Mouse (Mus musculus) liver, postnatal 0 days (tissue): Measurements from ENCODE around the gene B4galnt2. TPM values are rescaled to one million over a fixed set of nuclear protein-coding genes. Genes with fewer than 3 reads are reported as not detected.
A peak's percentile ranks its signal among the peaks of the same experiment; 100 is the strongest.

Source experiments
- ATAC-seq: fragments of 200-750 bp; cut with Nextera tagmentation; 2 replicates; pipeline ENCODE4 v1.8.0; 2017; ENCODE audit warnings: mild to moderate bottlenecking, moderate library complexity
- DNase-seq: peaks from one replicate; pipeline ENCODE4 v3.0.0-alpha.2; 2016
- H3K27ac ChIP-seq: fragments of 300-500 bp; sonication (generic); 2 replicates; pipeline ENCODE4 v1.5.1; 2014; ENCODE audit warnings: antibody characterized with exemption, moderate library complexity, mild to moderate bottlenecking, low read depth
- H3K27me3 ChIP-seq: fragments of 300-500 bp; sonication (generic); 2 replicates; pipeline ENCODE4 v1.6.1; 2014; ENCODE audit warnings: low read length, control low read depth, mixed read lengths; ENCODE audit not compliant: insufficient read depth
- H3K36me3 ChIP-seq: fragments of 300-500 bp; sonication (generic); replicated peaks from 2 replicates; pipeline ENCODE4 v1.6.1; 2014; ENCODE audit warnings: mild to moderate bottlenecking, control low read depth, low read length, moderate library complexity, mixed read lengths; ENCODE audit not compliant: insufficient read depth
- H3K4me1 ChIP-seq: fragments of 300-500 bp; sonication (generic); 2 replicates; pipeline ENCODE4 v1.6.1; 2014; ENCODE audit warnings: antibody characterized with exemption, mild to moderate bottlenecking, control low read depth; ENCODE audit not compliant: insufficient read depth
- H3K4me2 ChIP-seq: fragments of 300-500 bp; sonication (generic); 2 replicates; pipeline ENCODE4 v1.6.1; 2014; ENCODE audit warnings: low read depth, mild to moderate bottlenecking, low read length, moderate library complexity, mixed read lengths
- H3K4me3 ChIP-seq: fragments of 300-500 bp; sonication (generic); 2 replicates; pipeline ENCODE4 v1.5.1; 2014; ENCODE audit warnings: low read depth, low read length
- H3K9ac ChIP-seq: fragments of 300-500 bp; sonication (generic); replicated peaks from 2 replicates; pipeline ENCODE4 v1.6.1; 2014; ENCODE audit warnings: mild to moderate bottlenecking, moderate library complexity
- H3K9me3 ChIP-seq: fragments of 300-500 bp; sonication (generic); 2 replicates; pipeline ENCODE4 v1.6.1; 2016; ENCODE audit warnings: mild to moderate bottlenecking, control low read depth, low read length, mixed read lengths
- CTCF ChIP-seq: sonication (generic); IDR thresholded peaks from 2 replicates; pipeline ENCODE4 v1.5.1; 2016; ENCODE audit warnings: antibody characterized with exemption, low read depth
- EP300 ChIP-seq: IDR thresholded peaks from 2 replicates; pipeline ENCODE4 v1.6.1; 2016; ENCODE audit warnings: antibody characterized with exemption, low read depth, mild to moderate bottlenecking
- WGBS: fragments of 180-500 bp; shearing (Covaris S2); extraction: QIAGEN DNeasy Blood & Tissue Kit; methylation state at CpG from one replicate; pipeline ENCODE4 v1.1.7; 2014; ENCODE audit not compliant: insufficient replicate concordance; 5-methylcytosine and 5-hydroxymethylcytosine counted together
- polyA plus RNA-seq: library from polyadenylated mRNA; unstranded; fragments of >200 nt; fragmentation: Nextera tagmentation; extraction: Ambion mirVana; gene quantifications from 2 replicates; pipeline ENCODE4 v1.2.1, GENCODE M21; 2015

The B4galnt2 gene
- polyA plus RNA-seq, 1 experiment from 2014 or later, result 0.18 TPM

GRCm38 (mm10) chr11:95833631-95834142 is 81.0 kb downstream of the B4galnt2 start:
- Histone ChIP-seq H3K4me1 (peaks cover 66% of the 10 kb centered on the region), H3K27me3 (peaks cover 47% of the 10 kb centered on the region), H3K9ac (peak overlapping the region; percentile 1; the same call in 1 of the 2 replicates), H3K36me3 (peaks cover 5% of the 10 kb centered on the region; the same call in 1 of the 2 replicates), H3K9me3 (no peaks in the 10 kb centered on the region), H3K4me2 (peak overlapping the region; percentile 54), H3K4me3 (no peak overlapping the region), H3K27ac (peak overlapping the region; percentile 74; the same call in 1 of the 2 replicates)
- ATAC-seq, result no peak
- DNase-seq, result peak; percentile 23
- 22% methylated on average over 17 of the region's 18 CpGs for WGBS
- no peak for TF ChIP-seq CTCF
- no peak for TF ChIP-seq EP300

- Histone ChIP-seq H3K4me3 (no peak overlapping the region), H3K36me3 (peaks cover 5% of the 10 kb centered on the region; the same call in 1 of the 2 replicates), H3K27me3 (peaks cover 47% of the 10 kb centered on the region), H3K9me3 (no peaks in the 10 kb centered on the region), H3K4me1 (peaks cover 61% of the 10 kb centered on the region), H3K4me2 (0 out of 2 replicates have a peak overlapping the region, but pooled peaks have one; percentile 54), H3K9ac (no peak overlapping the region), H3K27ac (no peak overlapping the region)
- 64% methylated on average over 8 of the region's 8 CpGs for WGBS
- no peak for DNase-seq
- TF ChIP-seq EP300, result no peak
- TF ChIP-seq CTCF, result no peak
- no peak for ATAC-seq
These were observed 81.6 kb downstream of the B4galnt2 start for GRCm38 (mm10) chr11:95833006-95833570.

DNA sequence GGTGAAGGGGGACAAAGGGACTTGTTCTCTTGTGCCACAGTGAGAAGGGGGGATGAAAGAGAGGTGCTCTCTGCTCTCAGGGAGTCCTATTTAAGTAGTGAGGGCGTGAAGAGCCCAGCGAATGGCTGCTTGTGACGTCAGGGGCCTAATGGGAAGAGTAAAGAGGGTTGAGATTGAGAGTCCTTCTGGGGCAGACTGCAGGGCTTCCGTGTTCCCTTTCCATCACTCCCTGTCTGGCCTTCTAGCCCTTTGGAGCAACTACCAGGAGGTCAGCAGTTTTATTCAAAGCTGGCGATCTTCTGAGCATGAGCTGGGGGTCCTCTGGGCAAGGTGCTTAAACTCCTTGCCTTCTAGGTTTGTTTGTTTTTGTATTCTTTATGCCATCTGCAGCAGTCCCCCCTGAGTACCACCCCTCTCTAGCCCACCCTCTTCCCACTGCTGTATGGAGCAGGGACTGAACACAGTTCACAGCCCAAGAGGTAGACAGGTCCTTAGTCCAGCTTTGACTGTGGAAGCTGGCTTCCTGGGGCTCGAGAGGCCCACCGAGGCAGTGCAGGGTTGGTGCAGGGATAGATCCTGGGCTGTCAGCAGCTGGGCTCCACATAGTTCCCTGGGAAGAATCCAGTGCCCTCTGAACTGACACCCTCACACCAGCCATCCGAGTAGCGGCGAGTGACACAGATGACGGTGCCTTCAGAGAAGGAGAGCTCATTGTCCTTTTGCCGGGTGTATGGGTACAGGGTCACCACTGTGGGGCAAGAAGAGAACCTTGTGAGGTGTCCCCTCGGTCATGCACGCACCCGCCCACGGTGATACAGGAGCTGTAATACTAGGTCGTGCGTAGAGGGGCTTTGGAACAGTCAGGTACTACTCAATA is 82.3 kb downstream of the B4galnt2 start:
- H3K9me3 ChIP-seq, result no peaks in the 10 kb centered on the region
- no peak overlapping the region for H3K4me2 ChIP-seq
- peaks cover 60% of the 10 kb centered on the region for H3K4me1 ChIP-seq
- H3K9ac ChIP-seq, result no peak overlapping the region
- DNase-seq (peak; percentile 16), ATAC-seq (no peak)
- no peak overlapping the region for H3K4me3 ChIP-seq
- no peak overlapping the region for H3K27ac ChIP-seq
- WGBS, result 74% methylated on average over 18 of the region's 18 CpGs
- peaks cover 47% of the 10 kb centered on the region for H3K27me3 ChIP-seq
- TF ChIP-seq CTCF, result no peak
- TF ChIP-seq EP300, result no peak
- peaks cover 5% of the 10 kb centered on the region; the same call in 1 of the 2 replicates for H3K36me3 ChIP-seq

DNA sequence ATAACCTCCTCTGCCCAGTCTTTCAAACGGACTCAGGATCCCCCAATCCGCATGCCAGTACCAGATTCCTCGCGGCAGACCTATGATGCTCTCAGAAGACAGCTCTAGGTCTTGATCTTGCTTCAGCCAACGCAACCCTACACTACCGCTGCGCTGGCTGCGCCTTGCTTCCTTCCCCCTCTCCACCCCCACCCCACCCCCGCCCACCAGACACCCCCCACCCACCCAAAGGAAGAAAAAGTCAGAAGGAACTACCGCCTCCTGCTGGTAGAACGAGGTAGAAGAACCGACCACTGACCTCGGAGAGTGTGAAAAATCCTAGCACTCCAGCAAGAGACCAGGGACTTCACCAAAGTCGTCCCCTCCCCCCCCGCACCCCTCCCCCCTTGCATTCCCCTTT is 83.0 kb downstream of the B4galnt2 start:
- DNase-seq (peak; percentile 40), ATAC-seq (no peak)
- 11% methylated on average over 15 of the region's 15 CpGs for WGBS
- no peak overlapping the region for H3K27ac ChIP-seq
- TF ChIP-seq EP300, result no peak
- peak; percentile 48 for TF ChIP-seq CTCF
- peaks cover 5% of the 10 kb centered on the region; the same call in 1 of the 2 replicates for H3K36me3 ChIP-seq
- H3K4me3 ChIP-seq, result peak overlapping the region; percentile 44
- peaks cover 57% of the 10 kb centered on the region for H3K4me1 ChIP-seq
- H3K9me3 ChIP-seq, result no peaks in the 10 kb centered on the region
- H3K9ac ChIP-seq, result no peak overlapping the region
- peaks cover 47% of the 10 kb centered on the region for H3K27me3 ChIP-seq
- H3K4me2 ChIP-seq, result peak overlapping the region; percentile 63

DNA sequence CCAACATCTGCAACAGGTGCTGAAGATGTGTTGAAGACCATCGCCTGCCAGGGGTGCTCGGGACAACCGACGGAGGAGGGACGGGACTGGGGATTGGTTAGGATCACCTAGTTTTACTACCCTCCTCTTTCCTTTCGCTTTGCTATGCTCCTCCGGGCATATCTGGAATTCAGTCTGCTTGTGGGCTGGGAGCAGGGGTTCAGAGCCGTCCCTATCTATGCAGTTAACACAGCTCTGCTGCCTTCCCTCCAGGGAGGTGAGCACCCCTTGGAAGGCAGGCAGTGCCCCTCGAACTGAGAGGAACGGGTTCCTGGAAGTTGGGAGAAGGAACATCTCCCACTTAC is 83.4 kb downstream of the B4galnt2 start:
- Histone ChIP-seq H3K4me2 (peak overlapping the region; percentile 63), H3K4me3 (peak overlapping the region; percentile 44), H3K9ac (peak overlapping the region; percentile 4), H3K36me3 (peaks cover 5% of the 10 kb centered on the region; the same call in 1 of the 2 replicates), H3K27me3 (peaks cover 47% of the 10 kb centered on the region), H3K4me1 (peaks cover 53% of the 10 kb centered on the region), H3K9me3 (no peaks in the 10 kb centered on the region), H3K27ac (no peak overlapping the region)
- DNase-seq (no peak), ATAC-seq (no peak)
- TF ChIP-seq CTCF (no peak), EP300 (no peak)
- 7% methylated on average over 10 of the region's 10 CpGs for WGBS
